7 mouse cellular contexts compared by ENCODE assay signal in genomic region chr6:136548041-136548770, GRCm38 (mm10). TPM values are rescaled to one million over a fixed set of nuclear protein-coding genes. Genes with fewer than 3 reads are reported as not detected.
DNase-seq lines count a peak whose midpoint lies in the region; ATAC-seq lines count a peak whose summit lies in the region.

No protein-coding gene starts in this region.

- DNase-seq in NIH3T3 (ENCODE audit: low read depth), result peak; percentile 80
- DNase-seq in brain, embryonic 18.5 days (ENCODE audit: low read depth, low spot score), result peak; percentile 94
- peak; percentile 51 for DNase-seq in induced T-regulatory cell, adult 2 months (ENCODE audit: low read depth)
- DNase-seq in left cerebral cortex, postnatal 25 days (ENCODE audit: low spot score in 2 of 2), result peak; percentile 87 to 97
- peak; percentile 46 for DNase-seq in retina, postnatal 7 days (ENCODE audit: low read depth, low spot score)
- DNase-seq in spleen, adult 12 weeks (ENCODE audit: low spot score), result no peak

- H3K9ac ChIP-seq in forebrain, embryonic 16.5 days (replicated peaks; ENCODE audit: low read depth, low read length), result no peak overlapping the region; the same call in 1 of the 2 replicates

- intact Hi-C loops in left cerebral cortex, postnatal 25 days (cut with DNase I), result no loop called here

- H3K27me3 ChIP-seq in forebrain, embryonic 16.5 days (replicated peaks; ENCODE audit: control insufficient read depth, insufficient read depth, low read length), result no peaks in the 10 kb centered on the region

- no peaks in the 10 kb centered on the region for H3K9me3 ChIP-seq in forebrain, embryonic 16.5 days (ENCODE audit: control insufficient read depth, low read length)

- no peak overlapping the region for H3K4me3 ChIP-seq in forebrain, embryonic 16.5 days (replicated peaks; ENCODE audit: low read length)

- WGBS in forebrain, embryonic 16.5 days, result 3% methylated on average over 6 of the region's 6 CpGs

- H3K27ac ChIP-seq in forebrain, embryonic 16.5 days (ENCODE audit: low read length), result peak overlapping the region; percentile 98

- H3K4me1 ChIP-seq in forebrain, embryonic 16.5 days (replicated peaks; ENCODE audit: control insufficient read depth, insufficient read depth, low read length), result peaks cover 37% of the 10 kb centered on the region

- peak overlapping the region; percentile 34 for H3K4me2 ChIP-seq in forebrain, embryonic 16.5 days (ENCODE audit: low read length)

- no peaks in the 10 kb centered on the region for H3K36me3 ChIP-seq in forebrain, embryonic 16.5 days (ENCODE audit: control insufficient read depth, insufficient read depth)

- peak; percentile 91 for ATAC-seq in forebrain, embryonic 16.5 days

RNA-seq across cellular contexts. Expression of gene Atf7ip, which starts 42.2 kb away (rescaled TPM):
- 49.2 and 50.9 TPM in 2 replicates for polyA plus RNA-seq in forebrain, embryonic 16.5 days (2015; fragmentation: Nextera tagmentation; extraction: Ambion mirVana)
- total RNA-seq in left cerebral cortex, postnatal 25 days (2021), result 100 to 1,000 TPM; 108 to 125 TPM
